Mouse (Mus musculus) kidney, adult 2 months (tissue): Measurements from ENCODE around the gene Kirrel2. TPM values are rescaled to one million over a fixed set of nuclear protein-coding genes. Genes with fewer than 3 reads are reported as not detected.

ENCODE experiments used
- DNase-seq: peaks from one replicate; pipeline ENCODE4 v3.0.0; 2021
- H3K27ac ChIP-seq: fragments of 200-500 bp; 2 replicates; pipeline ENCODE4 v1.5.1; 2012; ENCODE audit warnings: low read depth, low read length, control low read depth, inconsistent platforms; ENCODE audit not compliant: insufficient read depth
- H3K27me3 ChIP-seq: fragments of 200-500 bp; replicated peaks from 2 replicates; pipeline ENCODE4 v1.6.1; 2012; ENCODE audit warnings: mild to moderate bottlenecking, moderate library complexity, low read length, inconsistent platforms; ENCODE audit not compliant: control insufficient read depth, insufficient read depth
- H3K36me3 ChIP-seq: fragments of 200-500 bp; 2 replicates; pipeline ENCODE4 v1.6.1; 2012; ENCODE audit warnings: mild to moderate bottlenecking, moderate library complexity, low read length, inconsistent platforms; ENCODE audit not compliant: control insufficient read depth, insufficient read depth
- H3K4me1 ChIP-seq: fragments of 200-500 bp; 2 replicates; pipeline ENCODE4 v1.6.1; 2011; ENCODE audit warnings: low read length; ENCODE audit not compliant: control insufficient read depth, insufficient read depth
- H3K4me3 ChIP-seq: fragments of 200-500 bp; 2 replicates; pipeline ENCODE4 v1.5.1; 2011; ENCODE audit warnings: mild to moderate bottlenecking, low read depth, low read length, control low read depth; ENCODE audit not compliant: insufficient read depth
- CTCF ChIP-seq: fragments of 200-500 bp; conservative IDR thresholded peaks from 2 replicates; pipeline ENCODE4 v1.5.1; 2011; ENCODE audit warnings: low read depth, mild to moderate bottlenecking, control low read depth, low read length, moderate library complexity, mixed read lengths; ENCODE audit not compliant: insufficient read depth, insufficient read length
- POLR2A ChIP-seq: fragments of 200-500 bp; IDR thresholded peaks from one replicate; pipeline ENCODE4 v1.6.1; 2011; ENCODE audit warnings: low read depth, low read length, control low read depth
- WGBS: fragments of 180-500 bp; shearing (Covaris S2); methylation state at CpG from one replicate; pipeline ENCODE4 v1.1.7; 2018; 5-methylcytosine and 5-hydroxymethylcytosine counted together
- polyA plus RNA-seq: library from polyadenylated mRNA; depleted of rRNA; stranded (reverse); fragments of >200 nt; gene quantifications from 2 replicates; pipeline ENCODE4 v1.2.3, GENCODE M21; 2012

Kirrel2 gene
- polyA plus RNA-seq, 1 experiment, result 0.30 TPM

DNA sequence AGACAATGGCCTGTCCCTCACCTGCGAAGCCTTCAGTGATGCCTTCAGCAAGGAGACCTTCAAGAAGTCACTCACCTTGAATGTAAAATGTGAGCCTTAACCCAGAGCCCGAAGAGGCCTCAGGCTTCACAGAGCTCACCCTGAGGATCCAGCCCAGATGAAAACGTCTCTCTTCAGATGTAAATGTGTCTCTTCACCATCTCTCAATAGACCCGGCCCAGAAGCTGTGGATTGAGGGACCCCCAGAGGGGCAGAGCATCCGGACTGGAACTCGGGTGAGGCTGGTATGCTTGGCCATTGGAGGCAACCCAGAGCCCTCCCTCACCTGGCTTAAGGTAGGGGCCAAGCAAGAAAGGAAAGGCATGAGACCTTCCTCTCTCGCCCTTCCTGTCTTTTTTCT lies 6.1 kb upstream of the Kirrel2 start:
- no peak overlapping the region for H3K4me3 ChIP-seq
- 32% methylated on average over 7 of the region's 7 CpGs for WGBS
- TF ChIP-seq CTCF, result no peak
- no peak overlapping the region for H3K27ac ChIP-seq
- no peaks in the 10 kb centered on the region for H3K4me1 ChIP-seq
- DNase-seq, result no peak
- no peaks in the 10 kb centered on the region for H3K27me3 ChIP-seq
- no peaks in the 10 kb centered on the region for H3K36me3 ChIP-seq

DNA sequence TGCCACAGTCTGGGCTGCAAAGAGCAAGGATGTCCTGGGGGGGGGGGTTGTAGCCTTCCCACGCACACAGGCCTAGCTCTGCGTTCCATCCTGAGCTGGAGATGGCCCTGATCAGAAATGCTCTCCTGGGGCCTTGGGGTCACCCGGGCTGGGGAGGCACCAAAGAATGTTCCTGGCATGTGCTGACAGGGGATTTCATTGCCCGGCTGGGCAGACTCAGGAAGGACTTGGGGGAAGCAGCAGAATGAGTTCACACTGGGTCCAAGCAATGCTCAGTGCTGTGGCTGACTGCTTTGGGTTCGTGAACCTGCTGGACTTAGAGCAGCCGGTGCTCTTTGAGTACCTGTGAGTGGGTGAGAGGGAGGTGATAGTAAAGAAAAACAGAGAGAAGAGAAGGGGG lies 2.0 kb upstream of the Kirrel2 start:
- H3K4me3 ChIP-seq, result no peak overlapping the region
- no peak overlapping the region for H3K27ac ChIP-seq
- DNase-seq, result no peak
- peaks cover 2% of the 10 kb centered on the region; the same call in 1 of the 2 replicates for H3K27me3 ChIP-seq
- no peaks in the 10 kb centered on the region for H3K4me1 ChIP-seq
- no peaks in the 10 kb centered on the region for H3K36me3 ChIP-seq
- TF ChIP-seq CTCF, result no peak
- 22% methylated on average over 6 of the region's 6 CpGs for WGBS

DNA sequence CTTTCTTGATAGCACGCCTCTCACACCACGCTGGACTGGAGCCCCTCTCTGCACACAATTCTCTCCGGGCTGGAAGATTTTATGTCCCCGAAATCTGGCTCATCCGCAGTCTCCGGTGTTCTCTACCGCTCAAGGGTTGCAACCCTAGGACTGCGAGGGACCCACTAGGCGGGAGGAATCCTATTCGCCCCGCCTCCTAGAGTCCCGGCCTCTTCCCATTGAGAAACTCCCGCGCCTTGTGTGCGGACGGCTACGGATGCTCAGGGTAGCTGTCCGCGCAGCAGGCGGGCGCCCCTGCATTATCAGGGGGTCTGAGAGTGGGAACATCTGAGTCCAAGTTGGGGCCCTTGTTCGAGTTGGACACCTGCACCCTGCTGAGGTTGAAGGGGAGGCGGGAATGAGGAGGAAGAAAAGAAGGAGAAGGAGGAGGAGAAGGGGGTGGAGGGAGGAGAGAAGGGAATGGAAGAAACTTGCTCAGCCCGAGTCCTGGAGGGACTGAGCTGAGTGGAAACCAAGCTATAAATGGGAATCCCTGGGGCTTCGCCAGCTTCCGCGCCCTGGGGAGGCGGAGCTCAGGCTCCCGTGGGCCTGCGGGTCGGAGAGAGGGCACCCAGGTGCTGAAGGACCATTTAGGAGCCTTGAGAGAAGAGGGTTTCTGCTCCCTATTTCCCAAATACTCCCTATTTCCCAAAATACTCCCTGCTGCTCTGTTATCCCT lies 420 bp downstream of the Kirrel2 start:
- no peak overlapping the region for H3K4me3 ChIP-seq
- peaks cover 2% of the 10 kb centered on the region; the same call in 1 of the 2 replicates for H3K27me3 ChIP-seq
- no peaks in the 10 kb centered on the region for H3K4me1 ChIP-seq
- WGBS, result 2% methylated on average over 31 of the region's 31 CpGs
- DNase-seq, result no peak
- no peak for TF ChIP-seq CTCF
- no peak for TF ChIP-seq POLR2A
- no peak overlapping the region for H3K27ac ChIP-seq
- no peaks in the 10 kb centered on the region for H3K36me3 ChIP-seq

DNA sequence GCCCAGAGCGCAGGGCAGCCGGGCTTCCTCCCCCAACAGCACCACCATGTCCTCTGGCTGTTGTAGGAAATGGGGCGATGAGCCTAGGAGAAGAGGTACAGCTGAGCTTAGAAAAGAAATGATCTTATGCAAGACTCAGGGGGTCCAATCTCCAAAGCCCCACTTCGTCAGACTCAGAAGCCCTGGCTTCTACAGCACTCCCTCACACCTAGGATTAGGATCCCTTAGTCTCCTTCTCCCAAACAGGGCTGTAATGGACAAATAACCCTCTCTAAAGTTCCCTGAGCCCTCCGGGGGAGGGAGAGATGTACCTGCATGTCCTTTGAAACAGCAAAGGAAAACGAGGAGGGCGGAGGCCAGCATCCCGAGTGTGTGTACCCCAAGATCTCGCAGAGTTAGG lies 1.0 kb downstream of the Kirrel2 start:
- TF ChIP-seq POLR2A, result no peak
- TF ChIP-seq CTCF, result no peak
- no peak overlapping the region for H3K4me3 ChIP-seq
- peaks cover 2% of the 10 kb centered on the region; the same call in 1 of the 2 replicates for H3K27me3 ChIP-seq
- no peaks in the 10 kb centered on the region for H3K36me3 ChIP-seq
- no peak for DNase-seq
- WGBS, result under 1% methylated on average over 9 of the region's 9 CpGs
- no peaks in the 10 kb centered on the region for H3K4me1 ChIP-seq
- H3K27ac ChIP-seq, result no peak overlapping the region

DNA sequence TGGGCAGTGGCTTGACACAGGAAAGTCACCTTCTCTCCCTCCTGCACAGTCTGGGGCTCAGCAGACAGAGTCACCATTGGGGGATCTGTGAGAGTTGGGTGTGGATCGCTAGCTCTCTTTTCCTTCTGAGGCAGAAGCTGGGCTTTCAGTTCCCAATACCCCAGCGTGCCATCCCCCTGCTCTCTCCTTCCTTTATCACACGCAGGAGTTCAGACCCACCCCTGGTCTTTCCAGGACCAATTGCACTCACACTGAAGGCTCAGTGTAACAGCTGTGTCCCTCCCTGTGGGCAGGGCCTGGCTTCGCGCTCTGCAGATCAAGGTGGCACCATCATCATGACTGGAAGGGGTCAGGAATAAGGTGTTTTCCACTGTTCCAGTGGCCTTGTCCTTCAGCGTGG lies 3.2 kb downstream of the Kirrel2 start:
- DNase-seq, result no peak
- Histone ChIP-seq H3K27me3 (peaks cover 2% of the 10 kb centered on the region; the same call in 1 of the 2 replicates), H3K27ac (no peak overlapping the region), H3K4me3 (no peak overlapping the region), H3K36me3 (no peaks in the 10 kb centered on the region), H3K4me1 (no peaks in the 10 kb centered on the region)
- 7% methylated on average over 6 of the region's 6 CpGs for WGBS
- TF ChIP-seq CTCF, result no peak
- TF ChIP-seq POLR2A, result no peak

DNA sequence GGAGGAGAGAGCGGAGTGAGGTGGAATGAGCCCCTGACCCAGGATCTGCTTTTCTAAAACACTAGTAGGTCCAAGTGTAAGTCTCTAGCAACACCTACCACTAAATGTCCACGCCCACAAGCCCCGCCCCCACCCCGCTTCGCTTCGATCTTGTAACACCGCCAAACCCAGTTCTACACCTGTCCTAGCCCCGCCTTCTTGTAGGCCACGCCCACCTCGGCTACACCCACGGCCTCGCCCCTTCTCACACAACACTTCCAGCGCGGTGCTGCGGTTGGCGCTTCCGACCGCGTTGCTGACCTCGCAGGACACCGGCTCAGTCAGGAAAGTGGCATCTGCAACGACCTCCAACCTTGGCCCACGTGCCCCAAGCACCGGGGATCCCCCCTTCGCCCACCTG lies 3.7 kb downstream of the Kirrel2 start:
- Histone ChIP-seq H3K4me1 (no peaks in the 10 kb centered on the region), H3K27me3 (peaks cover 2% of the 10 kb centered on the region; the same call in 1 of the 2 replicates), H3K4me3 (no peak overlapping the region), H3K27ac (no peak overlapping the region), H3K36me3 (no peaks in the 10 kb centered on the region)
- WGBS, result 2% methylated on average over 25 of the region's 25 CpGs
- no peak for TF ChIP-seq POLR2A
- DNase-seq, result peak; percentile 62

DNA sequence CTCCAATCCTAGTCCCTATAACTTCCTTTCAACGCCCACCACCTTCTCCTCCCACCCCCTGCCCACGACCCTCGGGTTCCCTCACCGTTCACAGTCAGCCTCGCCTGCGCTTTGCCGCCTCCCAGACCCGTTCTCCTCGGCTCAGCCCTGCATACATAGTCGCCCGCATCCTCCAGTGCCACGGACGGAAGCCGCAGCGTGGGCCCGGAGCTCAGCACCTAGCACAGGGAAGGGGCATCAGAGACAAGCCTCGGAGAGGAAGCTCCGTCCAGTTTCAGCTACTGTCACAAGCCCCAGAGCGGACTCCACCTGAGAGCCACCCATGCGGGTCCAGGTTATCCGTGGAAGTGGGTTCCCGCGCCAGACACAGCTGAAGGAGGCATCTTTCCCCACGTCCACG lies 4.2 kb downstream of the Kirrel2 start:
- WGBS, result 13% methylated on average over 25 of the region's 25 CpGs
- H3K36me3 ChIP-seq, result no peaks in the 10 kb centered on the region
- no peak overlapping the region for H3K27ac ChIP-seq
- no peak for DNase-seq
- H3K27me3 ChIP-seq, result peaks cover 2% of the 10 kb centered on the region; the same call in 1 of the 2 replicates
- no peak for TF ChIP-seq CTCF
- no peak for TF ChIP-seq POLR2A
- H3K4me3 ChIP-seq, result no peak overlapping the region
- no peaks in the 10 kb centered on the region for H3K4me1 ChIP-seq

DNA sequence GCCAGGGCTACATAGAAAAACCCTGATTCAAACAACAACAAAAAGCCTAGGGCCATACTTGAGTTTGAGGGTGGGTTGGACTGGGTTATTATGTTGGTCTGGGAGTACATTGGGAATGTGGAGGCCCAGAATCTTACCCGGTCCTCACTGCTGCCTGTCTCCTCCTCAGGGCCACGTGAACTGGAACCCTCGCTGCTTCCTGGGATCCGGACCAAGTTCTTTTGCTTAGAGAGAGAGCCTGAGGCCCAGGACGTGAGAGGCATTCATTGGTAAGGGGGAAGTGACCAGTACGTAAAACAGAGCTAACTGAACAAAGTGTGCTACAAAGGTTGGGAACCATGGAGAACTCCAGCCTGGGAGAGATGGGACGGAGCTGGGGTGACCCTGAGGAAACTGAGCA lies 7.2 kb downstream of the Kirrel2 start:
- no peak overlapping the region for H3K27ac ChIP-seq
- TF ChIP-seq CTCF (no peak), POLR2A (no peak)
- no peaks in the 10 kb centered on the region; the same call in 1 of the 2 replicates for H3K27me3 ChIP-seq
- H3K4me3 ChIP-seq, result no peak overlapping the region
- no peak for DNase-seq
- 72% methylated on average over 7 of the region's 7 CpGs for WGBS
- H3K36me3 ChIP-seq, result no peaks in the 10 kb centered on the region
- no peaks in the 10 kb centered on the region for H3K4me1 ChIP-seq
